21 mouse cellular contexts compared by ENCODE assay signal in genomic region chr5:124456762-124457161, GRCm38 (mm10). TPM values are rescaled to one million over a fixed set of nuclear protein-coding genes. Genes with fewer than 3 reads are reported as not detected.
DNase-seq lines count a peak whose midpoint lies in the region; TF ChIP-seq lines count a peak whose summit lies in the region.
"Had no signal": no experiment of that assay in that cellular context is flagged by ENCODE, and none has a peak within 500 bp of the region (broad histone marks: within the 10 kb centered on the region; RNA-seq: fewer than 3 reads in every experiment).

No protein-coding gene starts in this region.

- intact Hi-C loops in left cerebral cortex, postnatal 36 days (cut with DNase I) = no loop called here
- intact Hi-C loops in left cerebral cortex, postnatal 10 days (cut with DNase I) = no loop called here

- peak overlapping the region; percentile 9; the same call in 1 of the 2 replicates for H3K4me3 ChIP-seq in layer of hippocampus, adult 2 months
- H3K4me3 ChIP-seq: embryonic facial prominence, embryonic 10.5 days; embryonic facial prominence, embryonic 12.5 days; forebrain, embryonic 13.5 days; forebrain, embryonic 15.5 days had no signal

- DNase-seq in layer of hippocampus, adult 2 months (ENCODE audit: low spot score in 2 of 2) = peak in 1 of 2 experiments; percentile 62
- DNase-seq in layer of hippocampus, postnatal 10 days (ENCODE audit: low spot score in 2 of 2) = no peak
- DNase-seq in left cerebral cortex, postnatal 36 days (ENCODE audit: low spot score in 2 of 2) = peak; percentile 43 to 49
- DNase-seq in left cerebral cortex, postnatal 10 days (ENCODE audit: extremely low spot score in 1 of 2, low spot score in 2 of 2) = no peak
- peak; percentile 25 for DNase-seq in right cerebral cortex, postnatal 25 days
- DNase-seq in right cerebral cortex, postnatal 36 days (ENCODE audit: low spot score in 2 of 2) = no peak
- DNase-seq: adrenal gland, adult 8-10 months; adrenal gland, postnatal 14 days; adrenal gland, postnatal 36 days; B cell, adult 2 months; cerebellum, adult 11 months; cerebellum, adult 18-20 months; cerebellum, adult 8-10 months; cerebellum, adult 9-11 months; cerebellum, postnatal 14 days; cerebellum, postnatal 36 days; forebrain, postnatal 0 days had no signal

- peak overlapping the region; percentile 86 for H3K27ac ChIP-seq in layer of hippocampus, adult 2 months
- H3K27ac ChIP-seq: embryonic facial prominence, embryonic 10.5 days; embryonic facial prominence, embryonic 12.5 days; forebrain, embryonic 13.5 days; forebrain, embryonic 15.5 days had no signal

- TF ChIP-seq CTCF in layer of hippocampus, adult 2 months (conservative IDR thresholded peaks at IDR 0.05) = no peak

RNA-seq across cellular contexts. Expression of gene Kmt5a, which starts 17.0 kb away (rescaled TPM):
- 10 to 100 TPM; 55.8 to 70.3 TPM for total RNA-seq in layer of hippocampus, adult 2 months (2021)
- total RNA-seq in layer of hippocampus, postnatal 10 days (2021) = 10 to 100 TPM; 43.6 to 50.8 TPM
- total RNA-seq in left cerebral cortex, postnatal 36 days (2021) = 10 to 100 TPM; 55.1 to 67.8 TPM
- total RNA-seq in left cerebral cortex, postnatal 10 days (2021) = 10 to 100 TPM; 36.2 to 42.3 TPM

RNA-seq across cellular contexts. Expression of gene Rilpl2, which starts 21.4 kb away (rescaled TPM):
- total RNA-seq in layer of hippocampus, adult 2 months (2021) = 10 to 100 TPM; 19.3 TPM
- total RNA-seq in layer of hippocampus, postnatal 10 days (2021) = 10 to 100 TPM; 22.4 to 25.2 TPM
- 10 to 100 TPM; 18.8 to 20.5 TPM for total RNA-seq in left cerebral cortex, postnatal 36 days (2021)
- 10 to 100 TPM; 21.4 to 23.2 TPM for total RNA-seq in left cerebral cortex, postnatal 10 days (2021)

RNA-seq across cellular contexts. Expression of gene Snrnp35, which starts 26.2 kb away (rescaled TPM):
- total RNA-seq in layer of hippocampus, adult 2 months (2021) = 10 to 100 TPM; 25.7 to 25.9 TPM
- total RNA-seq in layer of hippocampus, postnatal 10 days (2021) = 10 to 100 TPM; 20.9 to 32.7 TPM
- total RNA-seq in left cerebral cortex, postnatal 36 days (2021) = 10 to 100 TPM; 22.7 to 28.0 TPM
- total RNA-seq in left cerebral cortex, postnatal 10 days (2021) = 10 to 100 TPM; 21.1 TPM

RNA-seq across cellular contexts. Expression of gene Sbno1, which starts 31.0 kb away (rescaled TPM):
- total RNA-seq in layer of hippocampus, adult 2 months (2021) = 100 to 1,000 TPM; 157 to 166 TPM
- 100 to 1,000 TPM; 125 to 128 TPM for total RNA-seq in layer of hippocampus, postnatal 10 days (2021)
- total RNA-seq in left cerebral cortex, postnatal 36 days (2021) = 100 to 1,000 TPM; 152 to 175 TPM
- 100 to 1,000 TPM; 128 to 143 TPM for total RNA-seq in left cerebral cortex, postnatal 10 days (2021)

Comparison
In these comparisons a context has a peak if more than half of its experiments do, and no peak if none do; other contexts are left out.
1. DNase-seq: peak in left cerebral cortex, postnatal 36 days (2 of 2) and right cerebral cortex, postnatal 25 days (single experiment); none in layer of hippocampus, postnatal 10 days (0 of 2), left cerebral cortex, postnatal 10 days (0 of 2) and right cerebral cortex, postnatal 36 days (0 of 2).